Comparison of ENCODE assay signal across 20 mouse cellular contexts in genomic region chr8:124567584-124567983, GRCm38 (mm10). TPM values are rescaled to one million over a fixed set of nuclear protein-coding genes. Genes with fewer than 3 reads are reported as not detected.
DNase-seq lines count a peak whose midpoint lies in the region; ATAC-seq and TF ChIP-seq lines count a peak whose summit lies in the region.
"Had no signal": no experiment of that assay in that cellular context is flagged by ENCODE, and none has a peak within 500 bp of the region (broad histone marks: within the 10 kb centered on the region; RNA-seq: fewer than 3 reads in every experiment).

No protein-coding gene starts in this region.

- H3K9me3 ChIP-seq in heart, embryonic 11.5 days (replicated peaks; ENCODE audit: control insufficient read depth, low read length), result no peaks in the 10 kb centered on the region
- no peaks in the 10 kb centered on the region for H3K9me3 ChIP-seq in liver, embryonic 14.5 days (ENCODE audit: control insufficient read depth, low read length)
- H3K9me3 ChIP-seq in liver, embryonic 11.5 days (ENCODE audit: control insufficient read depth, low read length), result no peaks in the 10 kb centered on the region
- no peaks in the 10 kb centered on the region for H3K9me3 ChIP-seq in liver, embryonic 16.5 days (replicated peaks; ENCODE audit: control insufficient read depth, low read length)
- H3K9me3 ChIP-seq: embryonic facial prominence, embryonic 12.5 days; forebrain, embryonic 13.5 days; limb, embryonic 12.5 days had no signal

- peaks cover 8% of the 10 kb centered on the region; the same call in 1 of the 2 replicates for H3K4me1 ChIP-seq in heart, embryonic 11.5 days (ENCODE audit: control insufficient read depth, insufficient read depth, low read length)
- peaks cover 0 to 19% of the 10 kb centered on the region in 2 experiments; a peak in 2 of 4 replicates for H3K4me1 ChIP-seq in liver, embryonic 14.5 days (replicated peaks; ENCODE audit: control insufficient read depth in 2 of 2, insufficient read depth in 2 of 2, low read length in 1 of 2)
- H3K4me1 ChIP-seq in liver, embryonic 11.5 days (replicated peaks; ENCODE audit: control insufficient read depth, insufficient read depth, low read length), result 0 out of 2 replicates have a peak, but pooled peaks cover 2% of the 10 kb centered on the region
- H3K4me1 ChIP-seq in liver, embryonic 16.5 days (ENCODE audit: control insufficient read depth, low read depth, low read length), result peaks cover 6% of the 10 kb centered on the region
- H3K4me1 ChIP-seq: forebrain, embryonic 13.5 days; limb, embryonic 12.5 days had no signal

- WGBS in heart, embryonic 11.5 days (ENCODE audit: insufficient replicate concordance), result 71% methylated on average over 3 of the region's 3 CpGs
- 48% methylated on average over 3 of the region's 3 CpGs for WGBS in liver, embryonic 14.5 days (ENCODE audit: insufficient replicate concordance)
- WGBS in liver, embryonic 11.5 days, result 79% methylated on average over 3 of the region's 3 CpGs
- WGBS in liver, embryonic 16.5 days (ENCODE audit: insufficient replicate concordance), result 54% methylated on average over 3 of the region's 3 CpGs

- no peaks in the 10 kb centered on the region for H3K36me3 ChIP-seq in heart, embryonic 11.5 days (ENCODE audit: control insufficient read depth, insufficient read depth, low read length)
- H3K36me3 ChIP-seq in liver, embryonic 14.5 days (replicated peaks; ENCODE audit: control insufficient read depth, insufficient read depth, low read depth), result no peaks in the 10 kb centered on the region
- no peaks in the 10 kb centered on the region for H3K36me3 ChIP-seq in liver, embryonic 11.5 days (ENCODE audit: control insufficient read depth, insufficient read depth, low read length)
- H3K36me3 ChIP-seq in liver, embryonic 16.5 days (ENCODE audit: control insufficient read depth, insufficient read depth), result no peaks in the 10 kb centered on the region
- H3K36me3 ChIP-seq: embryonic facial prominence, embryonic 12.5 days; limb, embryonic 12.5 days had no signal

- intact Hi-C loops in heart, postnatal 10 days (cut with DNase I), result no loop called here

- TF ChIP-seq CTCF in liver, embryonic 14.5 days (IDR thresholded peaks at IDR 0.05; ENCODE audit: low read depth), result no peak

- ATAC-seq in heart, embryonic 11.5 days (replicated peaks; ENCODE audit: insufficient number of reproducible peaks, low FRiP score, low TSS enrichment), result no peak
- no peak for ATAC-seq in liver, embryonic 14.5 days (ENCODE audit: insufficient read depth)
- ATAC-seq in liver, embryonic 11.5 days (replicated peaks; ENCODE audit: low FRiP score), result no peak
- ATAC-seq in liver, embryonic 16.5 days (ENCODE audit: low read depth), result no peak
- ATAC-seq: forebrain, embryonic 13.5 days had no signal

- no peak for TF ChIP-seq EP300 in liver, embryonic 14.5 days (IDR thresholded peaks at IDR 0.05; ENCODE audit: low read depth)

- DNase-seq in heart, adult 18-20 months, result peak; percentile 68 to 70
- no peak for DNase-seq in liver, embryonic 14.5 days (ENCODE audit: low read depth in 3 of 3, low spot score in 3 of 3)
- no peak for DNase-seq in liver, embryonic 11.5 days (ENCODE audit: low spot score)
- DNase-seq in heart, postnatal 10 days, result peak; percentile 42 to 73
- DNase-seq in adrenal gland, postnatal 10 days, result no peak
- DNase-seq: B cell, adult 2 months; cerebellum, postnatal 10 days; right cerebral cortex, postnatal 4 days had no signal

- H3K27ac ChIP-seq in heart, embryonic 11.5 days (ENCODE audit: low read depth, low read length), result no peak overlapping the region
- H3K27ac ChIP-seq in liver, embryonic 14.5 days, result no peak overlapping the region
- no peak overlapping the region for H3K27ac ChIP-seq in liver, embryonic 11.5 days (ENCODE audit: low read depth, low read length)
- peak overlapping the region; percentile 46 for H3K27ac ChIP-seq in liver, embryonic 16.5 days (ENCODE audit: low read length)
- H3K27ac ChIP-seq: embryonic facial prominence, embryonic 12.5 days; forebrain, embryonic 13.5 days; limb, embryonic 12.5 days; macrophage had no signal

- peaks cover 2% of the 10 kb centered on the region; the same call in 1 of the 2 replicates for H3K27me3 ChIP-seq in heart, embryonic 11.5 days (ENCODE audit: control insufficient read depth, insufficient read depth, low read length)
- no peaks in the 10 kb centered on the region for H3K27me3 ChIP-seq in liver, embryonic 14.5 days (ENCODE audit: control insufficient read depth, insufficient read depth, low read length)
- H3K27me3 ChIP-seq in liver, embryonic 11.5 days (replicated peaks; ENCODE audit: control insufficient read depth, insufficient read depth, low read length), result no peaks in the 10 kb centered on the region
- no peaks in the 10 kb centered on the region for H3K27me3 ChIP-seq in liver, embryonic 16.5 days (ENCODE audit: control insufficient read depth, insufficient read depth, low read depth, low read length)
- H3K27me3 ChIP-seq: embryonic facial prominence, embryonic 12.5 days; forebrain, embryonic 13.5 days had no signal

- H3K9ac ChIP-seq in heart, embryonic 11.5 days (ENCODE audit: low read depth, low read length), result no peak overlapping the region
- H3K9ac ChIP-seq in liver, embryonic 14.5 days (replicated peaks), result no peak overlapping the region
- H3K9ac ChIP-seq in liver, embryonic 11.5 days (ENCODE audit: low read depth, low read length), result no peak overlapping the region
- no peak overlapping the region for H3K9ac ChIP-seq in liver, embryonic 16.5 days (ENCODE audit: low read depth, low read length)
- H3K9ac ChIP-seq: embryonic facial prominence, embryonic 12.5 days; forebrain, embryonic 13.5 days; limb, embryonic 12.5 days had no signal

- H3K4me3 ChIP-seq in heart, embryonic 11.5 days (ENCODE audit: low read depth, low read length), result no peak overlapping the region
- no peak overlapping the region for H3K4me3 ChIP-seq in liver, embryonic 14.5 days (ENCODE audit: insufficient read depth in 1 of 2, low read depth in 2 of 2, low read length in 2 of 2)
- H3K4me3 ChIP-seq in liver, embryonic 11.5 days (ENCODE audit: low read depth, low read length), result no peak overlapping the region
- peak overlapping the region; percentile 45 for H3K4me3 ChIP-seq in liver, embryonic 16.5 days (ENCODE audit: low read depth, low read length)
- H3K4me3 ChIP-seq: embryonic facial prominence, embryonic 12.5 days; erythroblast, embryonic 14.5 days; forebrain, embryonic 13.5 days; limb, embryonic 12.5 days had no signal

- no peak overlapping the region for H3K4me2 ChIP-seq in heart, embryonic 11.5 days
- H3K4me2 ChIP-seq in liver, embryonic 14.5 days (ENCODE audit: low read depth), result peak overlapping the region; percentile 46
- H3K4me2 ChIP-seq in liver, embryonic 11.5 days, result no peak overlapping the region
- H3K4me2 ChIP-seq in liver, embryonic 16.5 days (ENCODE audit: low read depth, low read length), result peak overlapping the region; percentile 33
- H3K4me2 ChIP-seq: embryonic facial prominence, embryonic 12.5 days; forebrain, embryonic 13.5 days; limb, embryonic 12.5 days; midbrain, embryonic 11.5 days had no signal

RNA-seq across cellular contexts. Expression of gene Agt, which starts 1.9 kb away (rescaled TPM):
- total RNA-seq in heart, adult 18-20 months (2021), result 1 to 10 TPM; 7.8 to 9.2 TPM
- polyA plus RNA-seq in heart, embryonic 11.5 days (2014; fragmentation: Nextera tagmentation; extraction: Ambion mirVana), result 0.49 and 0.59 TPM in 2 replicates
- polyA plus RNA-seq in liver, embryonic 14.5 days (2012; rRNA removed), result 63.3 and 73.0 TPM in 2 replicates
- polyA plus RNA-seq in liver, embryonic 14.5 days (2014; fragmentation: Nextera tagmentation; extraction: Ambion mirVana), result 94.2 and 94.5 TPM in 2 replicates
- 14.5 and 15.2 TPM in 2 replicates for polyA plus RNA-seq in liver, embryonic 11.5 days (2014; fragmentation: Nextera tagmentation; extraction: Ambion mirVana)
- 10 to 100 TPM in 1 of 2 experiments, 1 to 10 TPM in 1; 6.1 to 17.1 TPM for total RNA-seq in heart, postnatal 10 days (2021)
- 258 and 290 TPM in 2 replicates for polyA plus RNA-seq in liver, embryonic 16.5 days (2015; fragmentation: Nextera tagmentation; extraction: Ambion mirVana)
- 100 to 1,000 TPM; 124 to 320 TPM for total RNA-seq in adrenal gland, postnatal 10 days (2021)
- total RNA-seq: hematopoietic stem cell, adult 5-6 weeks had no signal
- polyA plus RNA-seq: forebrain, embryonic 13.5 days; limb, embryonic 12.5 days; macrophage; midbrain, embryonic 11.5 days had no signal

RNA-seq across cellular contexts. Expression of gene Capn9, which starts 8.3 kb away (rescaled TPM):
- not detected for total RNA-seq in heart, adult 18-20 months (2021)
- polyA plus RNA-seq in heart, embryonic 11.5 days (2014; fragmentation: Nextera tagmentation; extraction: Ambion mirVana), result not detected in 2 replicates
- not detected in 2 replicates for polyA plus RNA-seq in liver, embryonic 14.5 days (2012; rRNA removed)
- polyA plus RNA-seq in liver, embryonic 14.5 days (2014; fragmentation: Nextera tagmentation; extraction: Ambion mirVana), result not detected in 2 replicates
- not detected in 2 replicates for polyA plus RNA-seq in liver, embryonic 11.5 days (2014; fragmentation: Nextera tagmentation; extraction: Ambion mirVana)
- not detected for total RNA-seq in heart, postnatal 10 days (2021)
- 0.08 TPM in 1 of 2 replicates, not detected in the other for polyA plus RNA-seq in liver, embryonic 16.5 days (2015; fragmentation: Nextera tagmentation; extraction: Ambion mirVana)
- total RNA-seq in adrenal gland, postnatal 10 days (2021), result under 1 TPM in 1 of 2 experiments, not detected in 1; 0.18 TPM
- total RNA-seq: hematopoietic stem cell, adult 5-6 weeks; left cerebral cortex, postnatal 10 days had no signal
- polyA plus RNA-seq: embryonic facial prominence, embryonic 12.5 days; erythroblast, embryonic 14.5 days; kidney, embryonic 16.5 days; limb, embryonic 12.5 days; macrophage; midbrain, embryonic 11.5 days; neural tube, embryonic 11.5 days had no signal

RNA-seq across cellular contexts. Expression of gene Cog2, which starts 47.0 kb away (rescaled TPM):
- total RNA-seq in heart, adult 18-20 months (2021), result 10 to 100 TPM; 25.9 to 28.0 TPM
- 24.6 and 28.4 TPM in 2 replicates for polyA plus RNA-seq in heart, embryonic 11.5 days (2014; fragmentation: Nextera tagmentation; extraction: Ambion mirVana)
- 7.4 and 10.0 TPM in 2 replicates for polyA plus RNA-seq in liver, embryonic 14.5 days (2012; rRNA removed)
- 15.0 and 16.9 TPM in 2 replicates for polyA plus RNA-seq in liver, embryonic 14.5 days (2014; fragmentation: Nextera tagmentation; extraction: Ambion mirVana)
- 29.5 and 34.0 TPM in 2 replicates for polyA plus RNA-seq in liver, embryonic 11.5 days (2014; fragmentation: Nextera tagmentation; extraction: Ambion mirVana)
- total RNA-seq in heart, postnatal 10 days (2021), result 10 to 100 TPM; 22.5 to 28.2 TPM
- polyA plus RNA-seq in liver, embryonic 16.5 days (2015; fragmentation: Nextera tagmentation; extraction: Ambion mirVana), result 15.8 and 17.3 TPM in 2 replicates
- total RNA-seq in adrenal gland, postnatal 10 days (2021), result 10 to 100 TPM; 34.1 to 36.3 TPM

Comparison
In these comparisons a context has a peak if more than half of its experiments do, and no peak if none do; other contexts are left out.
1. H3K4me2 ChIP-seq: peak in liver, embryonic 14.5 days (single experiment) and liver, embryonic 16.5 days (single experiment); none in heart, embryonic 11.5 days (single experiment) and liver, embryonic 11.5 days (single experiment).
2. DNase-seq: peak in heart, adult 18-20 months (2 of 2) and heart, postnatal 10 days (2 of 2); none in liver, embryonic 14.5 days (0 of 3), liver, embryonic 11.5 days (single experiment) and adrenal gland, postnatal 10 days (single experiment).